ENCODE assay signal across 20 mouse cellular contexts in the genomic region with DNA sequence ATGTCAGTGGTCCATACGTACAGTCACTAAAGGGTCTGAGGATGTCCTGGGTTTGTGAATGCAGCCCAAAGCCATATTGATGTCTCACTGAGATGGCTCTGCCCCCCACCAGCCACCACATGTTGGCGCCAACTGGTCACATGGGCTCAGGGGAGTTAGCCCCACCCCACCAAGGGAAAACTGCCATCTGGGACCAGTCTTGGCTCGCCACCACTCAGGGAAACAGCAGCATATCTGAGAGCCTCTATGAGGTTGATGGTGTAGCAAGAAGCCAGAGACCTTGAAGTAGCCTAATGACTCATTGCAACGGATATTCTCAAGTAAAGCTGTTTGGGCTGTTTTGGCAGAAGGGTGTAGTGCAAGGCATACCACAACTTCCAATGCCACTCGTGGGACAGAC. TPM values are rescaled to one million over a fixed set of nuclear protein-coding genes. Genes with fewer than 3 reads are reported as not detected.
A peak's percentile ranks its signal among the peaks of the same experiment; 100 is the strongest.
DNase-seq lines count a peak whose midpoint lies in the region; ATAC-seq and TF ChIP-seq lines count a peak whose summit lies in the region.
"Had no signal": no experiment of that assay in that cellular context is flagged by ENCODE, and none has a peak within 500 bp of the region (broad histone marks: within the 10 kb centered on the region; RNA-seq: fewer than 3 reads in every experiment).

No protein-coding gene starts in this region.

- no peak overlapping the region for H3K9ac ChIP-seq in midbrain, embryonic 14.5 days (replicated peaks; ENCODE audit: low read length)
- H3K9ac ChIP-seq: embryonic facial prominence, embryonic 12.5 days; forebrain, embryonic 15.5 days; heart, embryonic 15.5 days; hindbrain, embryonic 15.5 days had no signal

- H3K4me3 ChIP-seq in C2C12 (ENCODE audit: insufficient read depth, poor library complexity, severe bottlenecking) = no peak overlapping the region
- H3K4me3 ChIP-seq in myocyte = no peak overlapping the region
- H3K4me3 ChIP-seq in thymus, adult 2 months (ENCODE audit: control insufficient read depth, insufficient read depth, low read length) = no peak overlapping the region
- H3K4me3 ChIP-seq in midbrain, embryonic 14.5 days (replicated peaks; ENCODE audit: low read depth, low read length) = no peak overlapping the region
- H3K4me3 ChIP-seq: embryonic facial prominence, embryonic 12.5 days; forebrain, embryonic 15.5 days; heart, adult 2 months; heart, embryonic 15.5 days; hindbrain, embryonic 10.5 days; hindbrain, embryonic 15.5 days had no signal

- H3K27me3 ChIP-seq in C2C12 (ENCODE audit: control insufficient read depth, insufficient read depth, insufficient read length) (no peaks in the 10 kb centered on the region), myocyte (ENCODE audit: control insufficient read depth, insufficient read depth, insufficient read length) (no peaks in the 10 kb centered on the region)
- no peaks in the 10 kb centered on the region for H3K27me3 ChIP-seq in thymus, adult 2 months (ENCODE audit: control insufficient read depth, insufficient read depth, low read length)
- no peaks in the 10 kb centered on the region for H3K27me3 ChIP-seq in midbrain, embryonic 14.5 days (ENCODE audit: control insufficient read depth, insufficient read depth, low read length)
- H3K27me3 ChIP-seq: forebrain, embryonic 15.5 days; hindbrain, embryonic 15.5 days had no signal

- DNase-seq in lung, postnatal 36 days = peak; percentile 14
- no peak for DNase-seq in lung, postnatal 4 days
- peak; percentile 53 for DNase-seq in 3T3-L1 (ENCODE audit: low read depth, low spot score)
- no peak for DNase-seq in thymus, adult 2 months
- DNase-seq in midbrain, embryonic 14.5 days = no peak
- DNase-seq in thymus, adult 18-20 months = no peak
- DNase-seq: adrenal gland, adult 2 months; adrenal gland, postnatal 36 days; cerebellum, adult 8-10 months; cerebellum, postnatal 25 days; gastrocnemius, postnatal 10 days; heart, adult 2 months had no signal

- H3ac ChIP-seq in C2C12 (ENCODE audit: control insufficient read depth, insufficient read length, low read depth) = no peak overlapping the region
- no peak overlapping the region for H3ac ChIP-seq in myocyte (ENCODE audit: control insufficient read depth, insufficient read length)

- no peaks in the 10 kb centered on the region for H3K79me3 ChIP-seq in C2C12 (ENCODE audit: low read depth)

- H3K36me3 ChIP-seq in C2C12 (ENCODE audit: control insufficient read depth, insufficient read depth) (no peaks in the 10 kb centered on the region), myocyte (ENCODE audit: control insufficient read depth, insufficient read depth) (no peaks in the 10 kb centered on the region)
- H3K36me3 ChIP-seq in thymus, adult 2 months (ENCODE audit: control insufficient read depth, insufficient read depth, low read length) = no peaks in the 10 kb centered on the region
- H3K36me3 ChIP-seq in midbrain, embryonic 14.5 days (ENCODE audit: control insufficient read depth, insufficient read depth, low read length) = no peaks in the 10 kb centered on the region
- H3K36me3 ChIP-seq: embryonic facial prominence, embryonic 12.5 days; forebrain, embryonic 15.5 days; heart, embryonic 15.5 days; hindbrain, embryonic 10.5 days; hindbrain, embryonic 15.5 days had no signal

- H3K4me2 ChIP-seq in myocyte (ENCODE audit: low read depth) = no peak overlapping the region
- no peak overlapping the region for H3K4me2 ChIP-seq in midbrain, embryonic 14.5 days (ENCODE audit: low read length)
- H3K4me2 ChIP-seq: embryonic facial prominence, embryonic 12.5 days; forebrain, embryonic 15.5 days; heart, embryonic 11.5 days; heart, embryonic 15.5 days; hindbrain, embryonic 15.5 days had no signal

- peaks cover 8% of the 10 kb centered on the region for H3K4me1 ChIP-seq in thymus, adult 2 months (replicated peaks; ENCODE audit: control insufficient read depth, insufficient read depth, low read length)
- H3K4me1 ChIP-seq in midbrain, embryonic 14.5 days (ENCODE audit: control insufficient read depth, insufficient read depth, low read length) = no peaks in the 10 kb centered on the region

- H3K79me2 ChIP-seq in C2C12 (ENCODE audit: control insufficient read depth, insufficient read depth) (no peaks in the 10 kb centered on the region), myocyte (ENCODE audit: control insufficient read depth, insufficient read depth) (no peaks in the 10 kb centered on the region)

- no peak for TF ChIP-seq CTCF in C2C12 (IDR thresholded peaks at IDR 0.05; ENCODE audit: control insufficient read depth, insufficient read depth, insufficient read length)
- TF ChIP-seq CTCF in thymus, adult 2 months (IDR thresholded peaks at IDR 0.05; ENCODE audit: borderline replicate concordance, control insufficient read depth, extremely low read depth, insufficient read depth, low read length, poor library complexity) = no peak

- TF ChIP-seq POLR2A in myocyte (IDR thresholded peaks at IDR 0.05; ENCODE audit: insufficient read length, low read depth) = no peak
- TF ChIP-seq POLR2A in thymus, adult 2 months (IDR thresholded peaks at IDR 0.05; ENCODE audit: control insufficient read depth, extremely low read depth, insufficient read depth, low read length, poor library complexity) = no peak

- ATAC-seq in midbrain, embryonic 14.5 days (ENCODE audit: low FRiP score, low TSS enrichment) = no peak
- ATAC-seq: forebrain, embryonic 15.5 days had no signal

- 89% methylated on average over 5 of the region's 5 CpGs for WGBS in thymus, adult 2 months
- 86% methylated on average over 5 of the region's 5 CpGs for WGBS in midbrain, embryonic 14.5 days

- no peaks in the 10 kb centered on the region for H3K9me3 ChIP-seq in midbrain, embryonic 14.5 days (ENCODE audit: control insufficient read depth, low read length)
- H3K9me3 ChIP-seq: embryonic facial prominence, embryonic 12.5 days; forebrain, embryonic 15.5 days; heart, embryonic 15.5 days; hindbrain, embryonic 10.5 days; hindbrain, embryonic 15.5 days had no signal

- no peak overlapping the region for H3K27ac ChIP-seq in thymus, adult 2 months (ENCODE audit: control insufficient read depth, insufficient read depth, low read length)
- no peak overlapping the region for H3K27ac ChIP-seq in midbrain, embryonic 14.5 days (replicated peaks; ENCODE audit: low read depth, low read length)
- H3K27ac ChIP-seq: embryonic facial prominence, embryonic 12.5 days; forebrain, embryonic 15.5 days; heart, adult 2 months; heart, embryonic 15.5 days; hindbrain, embryonic 10.5 days; hindbrain, embryonic 15.5 days had no signal

TF ChIP-seq in C2C12, 6 proteins besides CTCF, POLR2A, EP300 and RAD21:
- TF ChIP-seq MYOG (IDR thresholded peaks at IDR 0.05; ENCODE audit: control insufficient read depth, extremely low read depth, insufficient read length) (no peak), MAX (IDR thresholded peaks at IDR 0.05) (no peak), CEBPB (IDR thresholded peaks at IDR 0.05; ENCODE audit: low read depth) (no peak), MYOD1 (IDR thresholded peaks at IDR 0.05; ENCODE audit: control insufficient read depth, insufficient read length, low read depth) (no peak), USF1 (IDR thresholded peaks at IDR 0.05; ENCODE audit: low read depth) (peak; percentile 67), FOSL1 (IDR thresholded peaks at IDR 0.05; ENCODE audit: insufficient read depth, low read length, poor library complexity, severe bottlenecking) (no peak)

TF ChIP-seq in myocyte, 11 proteins besides CTCF, POLR2A, EP300 and RAD21:
- TF ChIP-seq MYOG (IDR thresholded peaks at IDR 0.05; ENCODE audit: control insufficient read depth in 1 of 3, insufficient read depth in 1 of 3, insufficient read length in 2 of 3, low read depth in 2 of 3) = no peak
- peak; percentile 50 for TF ChIP-seq USF1 (IDR thresholded peaks at IDR 0.05; ENCODE audit: low read depth)
- no peak for TF ChIP-seq POLR2AphosphoS2 (IDR thresholded peaks at IDR 0.05; ENCODE audit: insufficient read length, low read depth)
- TF ChIP-seq TCF12 (IDR thresholded peaks at IDR 0.05; ENCODE audit: insufficient read depth, poor library complexity, severe bottlenecking) = no peak
- TF ChIP-seq REST (IDR thresholded peaks at IDR 0.05; ENCODE audit: insufficient read depth, insufficient read length) = no peak
- no peak for TF ChIP-seq E2F4 (IDR thresholded peaks at IDR 0.05; ENCODE audit: insufficient read depth)

RNA-seq across cellular contexts. Expression of gene Gsto1, which starts 30.7 kb away (rescaled TPM):
- 272 TPM for polyA plus RNA-seq in C2C12 (2012; fragmentation: generic; extraction: Trizol)
- polyA plus RNA-seq in myocyte (2012; fragmentation: generic; extraction: Trizol) = 232 TPM
- polyA plus RNA-seq in thymus, adult 2 months (2012; rRNA removed) = 20.4 and 30.4 TPM in 2 replicates
- polyA plus RNA-seq in midbrain, embryonic 14.5 days (2014; fragmentation: Nextera tagmentation; extraction: Ambion mirVana) = 115 and 150 TPM in 2 replicates

RNA-seq across cellular contexts. Expression of gene Gsto2, which starts 41.3 kb away (rescaled TPM):
- polyA plus RNA-seq in C2C12 (2012; fragmentation: generic; extraction: Trizol) (2.6 TPM), myocyte (2012; fragmentation: generic; extraction: Trizol) (5.7 TPM)
- polyA plus RNA-seq in thymus, adult 2 months (2012; rRNA removed) = 0.14 and 0.84 TPM in 2 replicates
- polyA plus RNA-seq in midbrain, embryonic 14.5 days (2014; fragmentation: Nextera tagmentation; extraction: Ambion mirVana) = 1.0 and 1.2 TPM in 2 replicates

Comparison
In these comparisons a context has a peak if more than half of its experiments do, and no peak if none do; other contexts are left out.
1. DNase-seq: peak in lung, postnatal 36 days (single experiment) and 3T3-L1 (single experiment); none in lung, postnatal 4 days (0 of 2), thymus, adult 2 months (single experiment), midbrain, embryonic 14.5 days (single experiment) and thymus, adult 18-20 months (0 of 2).